Mouse (Mus musculus): ENCODE measurements at regions not wholly inside any gene's neighbourhood (a gene's known extent, or its start where the extent isn't known, plus 50 kb on each side); places are given as distances from the start of the nearest gene placed in this dataset.

GRCm38 (mm10) chr7:129937715-129938114 is 346.1 kb downstream of the Wdr11 start:
- TF ChIP-seq CTCF (IDR thresholded peaks at IDR 0.05; ENCODE audit: insufficient read depth, low read length) (no peak), POLR2A (IDR thresholded peaks at IDR 0.05; ENCODE audit: borderline replicate concordance, extremely low read depth, low read depth, low read length) (no peak)
